Mouse (Mus musculus): Measurements from ENCODE around the gene Irf2bpl.

Irf2bpl gene

GRCm38 (mm10) chr12:86887381-86888129, 3.0 kb upstream of the Irf2bpl start:
- no peak for DNase-seq (ENCODE audit: low read depth, low spot score)

GRCm38 (mm10) chr12:86886446-86886965, 1.9 kb upstream of the Irf2bpl start:
- no peak for DNase-seq (ENCODE audit: low read depth, low spot score)

DNA sequence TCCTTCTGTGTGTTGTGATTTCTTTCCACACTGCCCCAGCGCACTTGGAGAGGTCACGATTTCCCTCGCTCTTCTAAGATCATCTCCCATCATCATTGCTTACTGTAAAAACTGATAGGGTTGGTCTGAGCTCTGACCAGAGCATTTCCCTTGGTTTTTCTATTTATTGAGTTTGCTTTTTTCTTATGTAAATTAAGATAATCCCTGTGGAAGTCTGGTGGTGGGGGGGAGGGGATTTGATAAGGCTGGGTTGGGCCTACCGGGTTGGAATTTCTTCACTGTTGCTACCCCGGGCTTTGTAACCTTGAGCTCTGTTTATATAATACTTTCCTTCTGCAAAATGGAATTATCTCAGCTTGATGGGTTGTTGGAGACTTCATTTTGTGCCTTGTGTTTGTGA, 1.1 kb upstream of the Irf2bpl start:
- no peak for DNase-seq (ENCODE audit: low read depth, low spot score)

- no peak for DNase-seq (ENCODE audit: low read depth, low spot score)
These were observed 738 bp upstream of the Irf2bpl start for GRCm38 (mm10) chr12:86885336-86885735.

- no peak for DNase-seq (ENCODE audit: low read depth, low spot score)
These were observed 1.1 kb downstream of the Irf2bpl start for GRCm38 (mm10) chr12:86883280-86884196.

- DNase-seq (ENCODE audit: low read depth, low spot score): no peak
These were observed 1.6 kb downstream of the Irf2bpl start for GRCm38 (mm10) chr12:86883019-86883279.

- DNase-seq (ENCODE audit: low read depth, low spot score): no peak
These were observed 2.1 kb downstream of the Irf2bpl start for GRCm38 (mm10) chr12:86882279-86883018.

GRCm38 (mm10) chr12:86881809-86882278, 2.8 kb downstream of the Irf2bpl start:
- DNase-seq (ENCODE audit: low read depth, low spot score): no peak

DNA sequence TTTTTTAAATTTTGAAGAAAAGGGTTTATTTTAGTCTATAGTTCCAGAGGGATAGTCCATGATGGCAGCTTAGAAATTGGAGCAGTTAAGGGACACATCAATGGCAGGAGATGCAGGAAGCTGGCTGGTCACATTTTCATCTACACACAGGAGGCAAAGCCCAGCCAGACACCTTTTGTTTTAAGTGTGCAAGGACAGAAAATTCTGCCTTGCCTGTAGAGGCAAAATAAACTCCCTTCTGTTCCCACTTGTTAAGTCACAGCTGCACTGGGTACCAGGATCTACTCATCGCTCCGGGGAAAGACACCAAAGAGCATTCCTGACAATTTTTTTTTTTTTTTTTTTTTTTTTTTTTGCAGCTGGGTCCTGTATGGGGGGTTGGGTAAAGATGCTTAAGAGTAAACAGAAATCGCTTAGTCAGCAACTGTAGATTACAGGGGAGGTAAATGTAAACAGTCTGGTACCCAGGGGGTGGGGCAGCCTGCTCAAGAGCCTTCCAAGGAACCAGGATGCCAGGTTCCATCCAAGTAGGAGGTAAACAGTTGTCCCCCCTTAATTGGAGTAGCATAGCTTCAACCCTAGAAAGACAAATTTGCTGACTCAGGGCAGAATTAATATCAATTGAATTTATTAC, 4.4 kb downstream of the Irf2bpl start:
- no peak for DNase-seq (ENCODE audit: low read depth, low spot score)

GRCm38 (mm10) chr12:86879446-86880085, 5.0 kb downstream of the Irf2bpl start:
- DNase-seq (ENCODE audit: low read depth, low spot score): no peak

DNA sequence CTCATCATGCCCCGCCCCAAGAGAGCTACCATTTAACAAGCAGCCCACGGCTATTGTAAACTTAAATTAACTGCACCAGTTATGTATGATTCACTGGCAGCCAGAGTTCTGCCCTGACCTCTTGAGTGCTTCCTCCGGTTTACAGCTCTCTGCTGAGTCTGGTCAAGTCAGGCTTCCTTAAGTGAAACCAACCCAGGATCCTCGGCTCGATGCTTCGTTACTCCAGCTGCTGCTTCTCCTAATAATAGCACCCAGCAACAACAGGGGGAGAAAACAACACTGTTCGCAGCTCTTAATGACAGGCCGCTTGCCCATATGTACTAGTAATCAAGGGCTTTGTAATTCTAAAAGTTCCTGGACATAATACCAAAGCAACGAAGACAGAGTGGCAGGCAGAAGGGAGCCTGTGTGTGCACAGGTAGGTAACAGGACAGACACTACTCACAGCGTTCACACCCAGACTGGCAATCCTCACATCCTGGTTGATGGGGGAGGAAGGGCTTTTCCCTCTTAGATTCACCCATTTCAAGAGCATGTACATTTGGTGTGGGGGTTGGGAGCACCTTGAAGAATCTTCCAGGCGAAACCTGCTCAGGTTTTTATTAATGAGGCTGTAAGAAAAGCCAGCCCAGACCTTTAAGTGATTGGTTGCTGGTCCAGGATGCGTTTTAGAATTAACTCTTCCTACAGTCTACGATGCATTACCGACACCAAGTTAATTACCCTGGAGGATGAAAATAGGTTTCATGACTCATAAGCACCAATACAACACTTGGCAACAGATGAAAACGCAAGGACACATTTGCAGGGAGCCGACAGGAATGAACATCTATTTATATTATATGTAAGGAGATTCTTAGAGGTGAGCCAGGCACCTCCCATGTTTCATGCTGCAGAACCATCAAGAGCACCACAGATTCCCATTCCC, 5.9 kb downstream of the Irf2bpl start:
- DNase-seq (ENCODE audit: low read depth, low spot score): no peak

DNA sequence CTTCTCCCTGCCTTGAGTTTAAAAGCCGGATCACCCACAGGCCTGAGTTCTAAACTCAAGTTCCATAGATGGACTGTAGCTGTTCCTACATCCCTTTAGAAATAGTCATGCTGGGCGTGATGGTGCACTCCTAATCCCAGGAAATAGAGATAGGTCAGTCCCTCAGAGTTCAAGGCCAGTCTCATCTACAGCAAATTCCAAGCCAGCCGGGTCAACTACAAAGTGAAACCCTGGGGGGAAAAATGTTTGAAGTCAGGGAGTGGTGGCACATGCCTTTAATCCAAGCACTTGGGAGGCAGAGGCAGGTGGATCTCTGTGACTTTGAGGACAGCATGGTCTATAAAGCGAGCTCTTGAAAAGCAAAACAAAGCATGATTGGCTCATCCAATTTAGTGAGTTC, 7.6 kb downstream of the Irf2bpl start:
- DNase-seq (ENCODE audit: low read depth, low spot score): no peak

- DNase-seq (ENCODE audit: low read depth, low spot score): no peak
These were observed 8.5 kb downstream of the Irf2bpl start for GRCm38 (mm10) chr12:86876116-86876515.

- DNase-seq (ENCODE audit: low read depth, low spot score): no peak
These were observed 12.1 kb downstream of the Irf2bpl start for GRCm38 (mm10) chr12:86872335-86873040.

DNA sequence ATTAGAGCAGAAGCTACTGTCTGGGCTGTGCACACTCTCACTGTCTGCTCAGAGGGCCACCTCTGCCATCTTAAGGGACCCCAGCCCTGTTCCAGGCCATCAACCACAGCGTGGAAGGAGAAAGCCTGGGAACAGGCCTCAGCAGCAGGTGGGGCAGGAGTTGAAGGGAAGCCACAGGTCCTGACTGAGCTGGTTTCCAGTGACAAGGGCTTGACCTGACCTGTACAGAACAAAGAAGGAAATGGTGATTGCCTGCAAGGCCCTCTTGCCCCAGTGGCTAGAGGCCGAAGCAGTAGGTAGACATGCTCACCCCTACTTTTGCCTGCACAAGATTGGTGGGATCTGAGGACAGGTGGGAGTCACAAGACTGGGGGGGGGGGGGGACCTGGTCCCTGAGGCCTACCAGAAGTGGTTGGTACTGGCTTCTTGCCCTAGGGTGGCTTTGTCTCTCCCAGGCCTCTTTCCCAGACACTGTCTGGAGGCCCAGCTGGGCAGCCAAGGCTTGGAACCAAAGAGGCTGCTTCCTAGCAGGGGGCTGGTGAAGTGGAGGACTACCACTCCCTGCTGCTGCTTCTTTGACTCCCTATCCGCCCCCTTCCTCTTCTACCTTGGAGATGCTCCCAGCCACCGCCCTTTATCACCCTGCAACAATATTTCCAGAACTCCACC, 12.8 kb downstream of the Irf2bpl start:
- no peak for DNase-seq (ENCODE audit: low read depth, low spot score)

- DNase-seq (ENCODE audit: low read depth, low spot score): no peak
These were observed 13.6 kb downstream of the Irf2bpl start for GRCm38 (mm10) chr12:86870996-86871395.

DNA sequence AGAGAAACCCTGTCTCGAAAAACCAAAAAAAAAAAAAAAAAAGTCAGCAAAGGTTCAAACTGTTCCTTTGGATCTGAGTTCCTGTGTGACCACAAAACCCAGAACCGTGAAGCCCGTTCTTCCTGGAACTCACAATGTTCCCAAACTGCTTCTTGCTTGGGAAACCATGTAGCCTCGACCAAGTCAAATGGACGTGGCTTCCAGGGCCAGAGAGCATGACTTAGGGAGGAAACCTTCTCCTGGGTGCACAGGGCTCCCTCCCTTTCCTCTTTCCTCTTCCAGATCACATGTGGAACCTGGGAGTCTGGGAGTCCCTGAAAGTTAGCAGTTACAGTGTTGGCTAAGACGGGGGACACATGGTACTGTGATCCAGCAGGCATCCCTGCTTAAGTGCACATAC, 14.8 kb downstream of the Irf2bpl start:
- DNase-seq (ENCODE audit: low read depth, low spot score): no peak

All from telencephalon, adult 2 months (tissue).